Mouse (Mus musculus) spleen, postnatal 14 days (tissue): ENCODE data around the gene Gna14.

Experiments
- DNase-seq, 2 experiments: peaks; one replicate each; pipeline ENCODE4 v3.0.0; 2021 to 2022; ENCODE audit warnings: low spot score in 2 of 2

Gna14 gene

GRCm38 (mm10) chr19:16456181-16456580, 20.6 kb downstream of the Gna14 start:
- DNase-seq: no peak

- no peak for DNase-seq
Measured at GRCm38 (mm10) chr19:16457127-16457526, 21.6 kb downstream of the Gna14 start.

GRCm38 (mm10) chr19:16459317-16459716, 23.8 kb downstream of the Gna14 start:
- no peak for DNase-seq

- DNase-seq: no peak
Measured at GRCm38 (mm10) chr19:16460292-16460691, 24.7 kb downstream of the Gna14 start.

- no peak for DNase-seq
Measured at GRCm38 (mm10) chr19:16460831-16461230, 25.3 kb downstream of the Gna14 start.

- no peak for DNase-seq
Measured at GRCm38 (mm10) chr19:16462461-16462860, 26.9 kb downstream of the Gna14 start.

- DNase-seq: no peak
Measured at GRCm38 (mm10) chr19:16464730-16465129, 29.2 kb downstream of the Gna14 start.

- no peak for DNase-seq
Measured at GRCm38 (mm10) chr19:16468756-16469374, 33.3 kb downstream of the Gna14 start.

- no peak for DNase-seq
Measured at GRCm38 (mm10) chr19:16472655-16473054, 37.1 kb downstream of the Gna14 start.

GRCm38 (mm10) chr19:16477314-16477946, 41.9 kb downstream of the Gna14 start:
- DNase-seq: no peak

GRCm38 (mm10) chr19:16478186-16478607, 42.6 kb downstream of the Gna14 start:
- DNase-seq: no peak

- no peak for DNase-seq
Measured at GRCm38 (mm10) chr19:16482047-16482446, 46.5 kb downstream of the Gna14 start.

- DNase-seq: no peak
Measured at GRCm38 (mm10) chr19:16484237-16484636, 48.7 kb downstream of the Gna14 start.

- DNase-seq: no peak
Measured at GRCm38 (mm10) chr19:16484671-16485070, 49.1 kb downstream of the Gna14 start.

GRCm38 (mm10) chr19:16490756-16491155, 55.2 kb downstream of the Gna14 start:
- no peak for DNase-seq

- no peak for DNase-seq
Measured at GRCm38 (mm10) chr19:16491497-16491896, 55.9 kb downstream of the Gna14 start.

GRCm38 (mm10) chr19:16492453-16492852, 56.9 kb downstream of the Gna14 start:
- DNase-seq: no peak

- DNase-seq: no peak
Measured at GRCm38 (mm10) chr19:16494816-16495516, 59.4 kb downstream of the Gna14 start.

- DNase-seq: no peak
Measured at GRCm38 (mm10) chr19:16496016-16496415, 60.5 kb downstream of the Gna14 start.

GRCm38 (mm10) chr19:16502054-16502453, 66.5 kb downstream of the Gna14 start:
- no peak for DNase-seq

- no peak for DNase-seq
Measured at GRCm38 (mm10) chr19:16506711-16507364, 71.3 kb downstream of the Gna14 start.

GRCm38 (mm10) chr19:16510343-16511080, 75.0 kb downstream of the Gna14 start:
- no peak for DNase-seq
